Mouse (Mus musculus) gastrocnemius, postnatal 10 days (tissue): Measurements from ENCODE around the gene Fgr. TPM values are rescaled to one million over a fixed set of nuclear protein-coding genes. Genes with fewer than 3 reads are reported as not detected.

ENCODE experiments used
- DNase-seq: peaks from one replicate; pipeline ENCODE4 v3.0.0; 2021; ENCODE audit warnings: mixed read lengths
- total RNA-seq, 2 experiments: library from RNA; stranded (reverse); gene quantifications; 2 replicates each; pipeline ENCODE4 v1.2.3; 2021

Gene Fgr
- total RNA-seq, 2 experiments from 2014 or later, result 0.09 to 0.54 TPM

DNA sequence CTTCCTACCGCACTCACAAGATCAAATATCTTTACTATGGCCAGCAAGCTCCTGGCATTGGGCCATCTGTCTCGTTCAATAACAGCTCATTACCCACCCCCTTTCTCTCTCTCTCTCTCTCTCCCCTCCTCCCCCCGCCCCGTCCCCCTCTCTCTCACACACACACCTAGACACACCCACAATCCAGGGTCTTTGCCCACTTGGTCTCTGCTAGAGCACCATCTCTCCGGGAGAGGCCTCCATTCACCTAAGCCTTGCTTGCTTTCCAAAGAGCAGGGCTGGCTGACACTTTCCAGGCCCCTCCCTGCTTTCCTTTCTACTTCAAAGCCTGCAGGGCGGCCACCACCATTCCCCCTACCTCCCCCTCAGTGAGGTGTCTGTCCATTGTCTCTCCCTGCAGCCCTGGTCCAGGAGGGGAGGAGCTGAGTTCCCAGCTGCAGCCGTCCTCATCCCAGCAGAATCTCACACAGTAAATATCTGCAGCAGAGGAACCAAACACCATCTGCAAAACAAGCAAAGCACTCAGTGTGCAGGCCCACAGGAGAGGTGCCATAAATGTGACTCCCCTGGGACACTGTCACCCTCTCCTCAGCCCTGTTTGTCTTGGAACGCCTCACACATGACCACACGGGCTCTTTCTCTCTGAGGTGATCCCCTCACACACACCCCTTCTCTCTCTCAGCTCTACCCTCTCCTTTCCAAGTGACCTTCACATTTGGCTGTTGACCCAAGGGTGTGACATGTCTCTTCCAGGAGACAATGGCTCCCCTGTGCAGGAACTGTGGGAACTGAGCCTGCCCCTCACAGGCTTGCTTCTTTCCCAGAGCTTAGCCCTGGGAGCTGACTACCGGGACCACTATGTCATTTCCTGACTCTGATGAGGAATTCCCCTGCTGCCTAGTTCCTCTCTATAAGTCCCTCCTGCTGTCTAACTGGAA is 14.9 kb upstream of the Fgr start:
- DNase-seq, result no peak

DNA sequence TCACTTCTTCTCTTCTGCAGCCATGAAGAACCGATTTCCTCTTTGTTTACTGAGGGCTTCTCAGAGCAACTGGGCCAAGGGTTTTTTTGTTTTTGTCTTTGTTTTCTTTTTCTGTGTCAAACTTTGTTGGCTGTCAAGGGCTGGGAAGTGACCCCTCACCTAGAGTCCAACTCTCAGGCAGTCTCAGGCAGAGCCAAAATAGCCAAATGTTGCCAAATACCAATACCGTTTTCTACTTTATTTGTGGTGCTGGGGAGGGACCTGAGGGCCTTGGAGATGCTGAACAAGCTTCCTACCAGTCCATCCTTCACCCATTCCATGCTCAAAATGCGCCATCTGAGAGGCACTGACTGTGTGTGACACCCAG is 14.2 kb upstream of the Fgr start:
- no peak for DNase-seq

DNA sequence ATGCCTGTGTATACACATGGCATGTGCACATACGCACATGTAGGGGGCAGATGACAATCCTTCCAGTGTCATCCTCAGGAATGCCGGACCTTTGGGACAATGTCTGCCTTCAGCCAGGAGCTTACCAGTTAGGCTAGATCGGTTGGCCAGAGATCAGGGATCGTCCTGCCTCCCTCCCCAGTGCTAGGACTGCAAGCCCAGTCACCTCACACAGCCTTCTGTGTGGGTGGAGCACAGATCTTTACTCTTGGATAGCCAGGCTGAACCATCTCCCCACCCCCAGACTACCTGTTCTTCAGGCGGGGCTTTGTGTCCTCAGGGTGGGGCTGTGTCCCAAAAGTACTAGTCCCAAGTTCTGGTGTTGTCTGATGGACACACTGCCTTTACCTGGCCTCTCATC is 13.6 kb upstream of the Fgr start:
- no peak for DNase-seq

DNA sequence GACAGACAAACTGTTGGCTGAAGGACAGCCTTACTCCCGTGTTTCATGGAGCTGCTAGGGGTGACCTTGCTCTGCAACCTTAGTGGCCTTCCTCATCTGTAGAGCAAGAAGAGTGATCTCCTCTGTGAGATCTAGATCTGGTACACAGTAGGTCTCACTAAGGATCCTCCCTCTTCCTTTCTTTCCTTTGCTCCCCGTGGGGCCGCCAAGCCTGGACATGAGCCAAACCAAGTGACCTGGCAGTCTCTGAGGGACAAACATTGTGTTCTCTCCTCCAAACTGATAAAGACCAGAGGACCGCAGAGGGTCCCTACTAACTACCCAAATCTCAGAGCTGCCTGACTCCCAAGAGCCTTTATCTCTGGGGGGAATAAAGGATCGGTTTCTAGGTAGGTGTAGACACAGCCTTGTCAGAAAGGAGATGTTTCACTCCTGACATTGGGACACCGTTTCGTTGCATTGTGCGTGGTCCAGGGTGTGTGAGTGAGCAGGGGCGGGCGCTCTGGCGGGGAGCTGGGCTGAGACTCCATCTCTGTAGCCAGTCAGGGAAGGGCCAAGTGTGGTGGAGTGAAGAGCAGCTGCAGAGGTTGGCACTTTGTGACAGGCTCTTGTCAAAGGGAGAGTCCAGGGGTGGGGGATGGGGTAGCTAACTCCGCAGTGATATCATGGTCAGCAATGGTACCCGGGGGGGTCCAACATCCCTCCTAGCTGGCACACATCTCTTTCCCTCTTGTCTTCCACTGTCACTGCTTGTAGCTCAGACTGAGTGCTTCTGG is 12.8 kb upstream of the Fgr start:
- DNase-seq, result no peak

DNA sequence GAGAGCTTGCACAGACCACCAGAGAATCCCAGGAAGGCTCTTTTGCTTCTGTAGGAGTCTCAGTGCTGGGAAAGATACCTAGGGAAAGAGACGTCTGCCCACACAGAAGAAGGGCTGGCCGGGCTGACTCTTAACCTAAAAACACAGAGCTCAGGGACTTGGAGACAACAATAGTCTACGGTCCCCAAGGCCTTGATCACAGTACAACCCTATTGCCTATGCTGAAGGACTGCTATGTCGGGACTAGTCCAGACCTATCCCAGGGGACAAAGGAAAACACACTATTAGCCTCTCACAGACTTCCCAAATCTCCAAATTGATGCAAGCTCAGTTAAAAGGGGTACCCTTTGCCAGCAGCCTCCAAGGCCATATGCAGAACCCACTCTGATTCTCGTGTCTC is 12.0 kb upstream of the Fgr start:
- DNase-seq, result no peak

DNA sequence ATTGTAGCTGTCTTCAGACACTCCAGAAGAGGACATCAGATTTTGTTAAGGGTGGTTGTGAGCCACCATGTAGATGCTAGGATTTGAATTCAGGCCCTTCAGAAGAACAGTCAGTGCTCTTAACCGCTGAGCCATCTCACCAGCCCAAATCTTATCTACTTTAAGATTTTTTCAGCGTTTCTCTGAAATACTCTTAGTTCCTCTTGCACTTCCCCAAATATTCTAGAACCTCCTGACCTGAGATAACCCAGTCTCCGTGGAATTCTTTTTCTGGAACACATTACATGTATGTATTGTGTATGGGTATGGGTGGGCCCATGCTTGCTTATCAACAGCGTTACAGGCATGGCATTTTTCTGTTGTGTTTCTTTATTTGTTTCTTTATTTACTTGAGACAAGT is 11.3 kb upstream of the Fgr start:
- DNase-seq, result no peak

DNA sequence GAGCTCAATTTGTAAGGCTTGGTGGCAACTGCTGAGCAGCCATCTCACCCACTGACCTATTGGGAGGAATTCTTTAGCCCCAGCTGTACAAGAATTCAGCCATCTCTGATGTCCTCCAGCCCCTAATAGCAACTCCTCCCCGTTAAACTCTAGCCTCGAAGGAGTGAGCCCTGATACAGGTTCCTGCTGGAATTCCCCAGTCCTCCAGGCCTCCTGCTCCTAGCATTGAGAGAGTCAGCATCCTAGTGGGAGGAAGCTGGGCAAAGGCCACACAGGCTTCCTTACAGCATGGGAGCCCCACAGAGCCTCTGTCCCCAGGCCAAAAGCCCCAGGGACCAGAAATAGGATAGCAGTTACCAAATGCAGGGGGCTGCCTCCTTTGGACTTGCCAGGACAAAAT is 10.5 kb upstream of the Fgr start:
- no peak for DNase-seq

DNA sequence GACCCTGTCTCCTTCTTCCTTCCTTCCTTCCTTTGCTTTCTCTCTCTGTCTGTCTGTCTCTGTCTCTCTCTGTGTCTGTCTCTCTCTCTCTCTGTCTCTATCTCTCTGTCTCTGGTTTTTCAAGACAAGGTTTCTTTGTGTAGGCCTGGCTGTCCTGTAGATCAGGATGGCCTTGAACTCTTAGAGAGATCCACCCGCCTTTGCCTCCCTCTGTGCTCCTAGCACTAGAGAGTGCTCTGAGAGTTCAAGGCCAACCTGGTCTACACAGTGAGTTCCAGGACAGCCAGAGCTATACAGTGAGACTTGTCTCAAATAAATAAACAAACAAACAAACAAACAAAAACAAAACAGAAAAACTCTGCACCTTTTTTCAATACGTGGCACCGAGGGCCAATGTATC is 9.8 kb upstream of the Fgr start:
- no peak for DNase-seq

DNA sequence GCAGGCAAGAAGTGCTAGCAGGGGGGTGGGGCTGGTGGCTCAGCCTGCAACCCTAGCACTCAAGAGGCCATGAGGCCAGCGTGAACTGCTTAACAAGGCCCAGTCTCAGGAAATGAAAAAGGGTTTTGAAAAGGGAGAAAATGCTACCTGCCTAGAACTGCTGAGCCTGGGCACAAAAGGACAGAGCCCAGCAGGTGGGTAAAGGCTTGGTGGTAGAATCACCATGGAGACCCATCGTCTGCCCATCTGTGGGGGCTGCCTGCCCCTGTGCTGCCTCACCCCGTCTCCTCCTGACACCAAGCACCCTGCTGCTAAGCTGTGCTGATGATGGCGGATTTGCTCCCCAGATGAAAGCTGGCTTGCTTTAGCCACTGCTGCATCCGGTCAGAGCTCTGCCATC is 9.4 kb upstream of the Fgr start:
- DNase-seq, result no peak

DNA sequence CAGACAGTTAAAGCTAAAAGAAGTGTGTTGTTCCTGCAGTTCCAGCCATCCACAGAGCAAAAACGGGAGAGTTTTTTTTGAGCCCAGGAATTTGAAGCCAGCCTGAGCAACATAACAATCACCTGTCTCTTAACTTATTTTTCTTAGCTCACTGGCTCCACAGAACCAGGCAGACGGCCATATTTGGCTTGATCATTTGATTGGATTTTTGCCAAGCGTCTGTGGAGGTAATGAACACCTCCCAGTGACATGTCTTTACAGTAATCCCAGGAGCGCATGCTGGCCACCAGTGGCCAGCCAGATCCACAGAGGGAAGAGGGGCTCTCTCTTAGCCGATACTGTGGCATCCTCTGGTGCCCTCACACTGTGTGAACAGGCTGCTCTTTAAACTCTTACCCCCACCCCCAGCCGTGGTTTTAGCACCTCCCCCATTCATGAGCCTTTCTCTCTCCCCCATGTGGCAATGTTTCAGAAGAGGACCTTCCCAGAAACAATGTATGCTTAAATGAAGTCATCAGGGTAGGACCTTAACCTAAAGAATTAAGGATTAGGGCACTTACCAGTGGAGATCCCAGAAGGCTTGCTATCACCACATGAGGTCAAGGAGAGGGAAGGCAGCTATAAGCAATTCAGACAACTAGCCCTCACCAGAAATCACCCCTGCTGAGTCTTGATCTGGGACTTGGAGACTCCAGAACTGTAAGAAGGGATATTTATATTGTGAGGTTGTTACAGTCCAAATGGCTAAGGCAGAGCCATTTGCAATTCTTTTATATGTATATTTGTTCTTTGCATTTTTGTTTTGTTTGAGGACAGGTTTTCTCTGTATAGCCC is 5.6 kb upstream of the Fgr start:
- no peak for DNase-seq

DNA sequence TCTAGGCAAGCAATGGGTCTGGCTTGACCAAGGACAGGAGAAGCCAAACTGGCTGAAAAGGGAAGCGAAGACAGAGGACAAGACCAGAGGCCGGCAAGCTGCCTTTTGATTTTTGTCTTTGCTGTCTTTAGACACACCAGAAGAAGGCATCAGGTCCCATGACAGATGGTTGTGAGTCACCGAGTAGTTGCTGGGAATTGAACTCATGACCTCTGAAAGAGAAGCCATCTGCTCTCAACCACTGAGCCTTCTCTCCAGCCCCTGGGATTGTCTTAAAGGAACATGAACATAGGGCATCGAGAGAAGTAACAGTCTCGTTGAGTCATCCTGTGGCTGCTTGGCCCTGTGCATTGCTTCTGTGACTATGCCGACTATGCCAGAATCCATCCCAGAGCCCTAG is 2.3 kb upstream of the Fgr start:
- DNase-seq, result no peak

DNA sequence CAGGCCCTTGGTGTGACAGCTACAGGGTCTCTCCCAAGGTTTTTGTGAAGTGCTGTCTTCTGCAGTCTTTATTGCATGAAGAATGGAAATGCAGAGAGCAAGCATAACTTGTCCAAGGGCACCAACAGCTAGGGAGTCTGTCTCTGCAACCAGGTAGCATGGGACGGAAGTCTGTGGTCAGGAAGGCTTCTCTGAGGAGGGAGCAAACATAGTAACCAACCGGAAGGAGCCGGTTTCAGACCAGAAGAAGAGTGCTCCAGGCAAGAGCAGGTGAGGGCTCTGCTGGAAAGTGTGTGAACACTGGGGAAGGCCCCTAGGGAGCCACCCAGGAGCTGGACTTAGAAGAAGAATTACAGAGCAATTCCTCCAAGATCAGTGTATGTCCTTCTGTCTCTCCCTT is 1.8 kb upstream of the Fgr start:
- DNase-seq, result no peak

DNA sequence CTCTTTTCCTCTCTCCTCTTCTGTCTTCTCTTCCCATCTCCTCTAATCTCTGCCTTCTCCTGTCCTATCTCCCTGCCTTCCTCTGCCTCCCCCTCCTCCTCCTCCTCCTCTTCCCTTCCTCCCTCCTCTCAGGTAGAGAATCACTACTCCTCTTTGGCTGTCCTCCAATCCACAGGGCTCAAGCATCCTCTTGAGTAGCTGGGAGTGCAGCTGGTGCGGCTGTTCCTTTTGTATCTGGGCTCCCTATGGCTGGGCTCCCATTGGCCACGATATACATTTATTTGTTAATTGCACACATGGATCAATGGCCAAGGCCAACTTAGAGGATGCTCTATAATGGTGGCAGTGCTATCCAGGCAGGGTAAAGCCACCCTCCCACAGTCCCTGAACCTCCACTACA is 1.3 kb upstream of the Fgr start:
- no peak for DNase-seq

DNA sequence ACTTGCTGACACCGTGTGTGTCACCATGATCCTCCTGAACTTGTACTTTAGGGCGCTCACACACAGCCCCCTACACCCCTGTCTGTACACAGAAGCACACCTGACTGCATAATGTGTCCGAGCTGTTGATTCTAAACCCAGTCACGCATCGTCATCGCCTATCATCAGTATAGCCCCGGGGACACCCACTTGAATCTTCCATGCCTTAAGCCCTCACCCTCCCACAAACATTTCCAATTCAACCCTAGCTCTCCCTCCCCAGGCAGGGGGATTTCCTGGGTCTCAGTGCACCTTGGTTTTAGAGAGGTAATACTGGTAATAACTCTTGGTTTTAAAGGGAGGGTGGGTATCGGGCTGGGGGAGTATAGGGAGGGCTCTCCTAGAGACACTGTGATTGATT is 709 bp upstream of the Fgr start:
- no peak for DNase-seq

DNA sequence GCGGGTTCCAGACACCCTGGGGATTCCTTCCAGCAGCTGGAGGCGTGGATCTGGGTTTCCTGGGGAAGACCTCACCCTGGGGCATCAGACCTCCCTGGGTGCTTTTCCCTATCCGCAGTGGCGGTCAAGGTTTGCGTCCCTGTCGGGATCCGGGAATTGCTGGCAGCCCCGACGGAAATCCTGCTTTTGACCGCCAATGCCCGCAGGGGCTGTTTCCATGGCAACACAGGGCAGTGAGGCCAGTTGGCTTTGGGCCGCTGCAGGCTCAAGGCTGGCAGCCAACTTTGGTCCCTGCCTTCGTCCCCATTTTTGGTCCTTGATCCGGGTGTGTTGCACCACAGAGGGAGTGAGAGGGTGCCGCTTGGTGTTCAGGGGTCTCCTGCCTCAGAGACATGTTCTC is 1.0 kb downstream of the Fgr start:
- peak; percentile 61 for DNase-seq

DNA sequence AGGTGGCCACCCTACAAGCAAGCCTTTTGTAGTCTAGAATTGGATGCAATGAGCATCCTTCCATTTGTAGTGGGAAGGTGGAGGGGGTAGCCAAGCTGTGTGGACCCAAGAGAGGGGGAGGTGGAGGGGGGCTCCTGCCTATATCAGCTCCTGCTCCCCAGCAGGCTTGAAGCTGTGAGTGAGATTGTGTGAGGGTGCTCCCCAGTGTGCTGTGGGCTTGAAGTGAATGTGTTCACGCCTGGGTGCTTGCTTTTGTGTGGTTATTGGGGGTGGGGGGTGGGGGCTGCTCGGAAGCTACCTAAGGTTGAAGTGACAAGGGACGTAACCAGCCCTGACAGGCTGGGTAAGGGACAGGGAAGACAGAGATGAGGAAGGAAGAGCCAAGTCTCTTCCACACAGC is 1.9 kb downstream of the Fgr start:
- DNase-seq, result no peak

DNA sequence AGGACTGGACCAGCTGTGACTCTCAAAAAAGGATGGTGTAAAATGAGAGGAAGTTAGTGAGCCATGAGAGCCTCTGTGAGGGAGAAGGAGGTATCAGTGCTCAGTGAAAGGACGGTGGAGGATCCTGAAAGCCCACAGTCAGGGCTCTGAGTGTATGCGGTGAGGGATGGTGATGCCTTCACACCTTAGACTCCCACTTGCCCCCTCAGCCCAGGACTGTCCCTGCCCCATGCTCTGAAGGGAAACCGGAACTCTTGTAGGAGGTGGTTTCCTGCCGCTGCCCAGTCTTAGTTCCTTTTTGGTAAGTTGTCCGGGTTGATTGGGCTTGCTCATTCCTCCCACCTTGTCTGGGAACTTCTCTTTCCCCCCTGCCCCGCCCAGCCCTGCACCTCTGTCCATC is 2.8 kb downstream of the Fgr start:
- no peak for DNase-seq

DNA sequence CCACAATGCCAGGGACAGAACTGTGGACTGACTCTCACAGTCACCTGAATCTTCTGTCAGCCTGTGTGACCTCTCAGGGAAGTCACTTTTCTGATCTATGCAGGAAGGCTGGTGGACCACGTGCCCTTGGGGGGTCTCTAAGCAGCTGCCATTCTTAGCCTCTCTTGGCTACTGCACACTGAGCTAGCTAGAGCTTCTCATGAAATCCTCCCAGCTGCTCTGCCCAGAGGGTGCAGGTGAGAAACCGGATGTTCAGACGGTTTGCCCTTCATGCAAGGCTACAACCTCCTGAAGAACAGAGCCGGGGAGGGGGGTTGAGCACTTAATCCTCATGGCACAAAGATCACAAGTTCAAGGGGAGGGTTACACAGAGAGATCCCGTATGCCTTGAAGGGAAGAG is 3.7 kb downstream of the Fgr start:
- no peak for DNase-seq

DNA sequence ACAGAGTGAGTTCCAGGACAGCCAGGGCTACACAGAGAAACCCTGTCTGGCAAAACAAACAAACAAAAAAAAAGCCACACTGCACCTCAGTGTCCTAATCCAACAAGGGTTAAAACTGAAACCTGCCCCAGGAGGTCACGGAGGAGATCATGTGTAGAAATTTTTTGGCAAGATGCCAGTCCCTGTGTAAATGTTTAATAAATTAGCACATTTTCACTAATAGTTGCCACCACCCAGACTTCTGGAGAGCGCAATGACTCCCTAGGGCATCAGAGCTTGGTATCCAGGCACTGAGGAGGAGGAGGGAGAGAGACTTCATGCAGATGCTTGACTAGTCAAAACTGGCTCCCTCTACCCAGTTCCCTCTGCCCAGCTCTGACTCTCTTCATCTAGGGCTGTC is 5.3 kb downstream of the Fgr start:
- DNase-seq, result no peak

DNA sequence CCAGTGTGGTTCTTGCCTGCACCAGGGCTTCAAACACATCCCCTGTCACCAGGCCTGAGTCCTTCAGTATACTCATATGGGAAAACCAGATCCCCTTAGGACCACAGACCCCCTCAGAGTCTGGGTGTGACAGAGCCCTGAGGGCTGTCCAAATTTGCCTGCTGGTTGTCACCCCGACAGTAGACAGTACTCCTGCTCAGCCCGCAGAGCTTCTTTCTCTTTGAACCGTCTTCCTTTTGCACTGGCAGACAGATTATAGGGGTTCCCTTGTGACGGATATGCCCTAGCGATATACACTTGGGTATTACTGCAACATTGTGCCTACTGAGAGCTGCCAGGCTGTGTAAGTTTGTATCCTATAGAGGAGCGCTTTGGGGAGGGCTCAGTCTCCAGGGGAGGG is 7.7 kb downstream of the Fgr start:
- no peak for DNase-seq

DNA sequence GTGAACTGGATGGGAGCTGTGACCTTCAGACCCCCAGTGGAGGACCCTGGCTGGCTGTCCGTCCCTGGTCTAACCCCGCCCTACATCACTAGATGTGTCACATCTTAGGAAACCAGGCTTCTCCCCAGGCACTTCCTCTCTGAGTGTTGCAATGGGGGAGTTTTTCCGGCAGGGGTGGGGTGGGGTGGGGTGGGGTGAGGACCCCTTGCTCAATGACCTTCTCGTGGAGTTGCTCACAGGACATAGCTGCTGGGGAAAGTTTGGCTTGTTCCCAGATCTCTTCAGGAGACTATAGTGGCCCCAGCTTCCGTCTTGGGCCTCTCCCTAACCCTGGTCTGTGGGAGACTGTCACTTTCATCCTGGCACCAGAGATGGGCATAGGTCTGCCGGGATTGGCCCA is 9.1 kb downstream of the Fgr start:
- DNase-seq, result no peak

DNA sequence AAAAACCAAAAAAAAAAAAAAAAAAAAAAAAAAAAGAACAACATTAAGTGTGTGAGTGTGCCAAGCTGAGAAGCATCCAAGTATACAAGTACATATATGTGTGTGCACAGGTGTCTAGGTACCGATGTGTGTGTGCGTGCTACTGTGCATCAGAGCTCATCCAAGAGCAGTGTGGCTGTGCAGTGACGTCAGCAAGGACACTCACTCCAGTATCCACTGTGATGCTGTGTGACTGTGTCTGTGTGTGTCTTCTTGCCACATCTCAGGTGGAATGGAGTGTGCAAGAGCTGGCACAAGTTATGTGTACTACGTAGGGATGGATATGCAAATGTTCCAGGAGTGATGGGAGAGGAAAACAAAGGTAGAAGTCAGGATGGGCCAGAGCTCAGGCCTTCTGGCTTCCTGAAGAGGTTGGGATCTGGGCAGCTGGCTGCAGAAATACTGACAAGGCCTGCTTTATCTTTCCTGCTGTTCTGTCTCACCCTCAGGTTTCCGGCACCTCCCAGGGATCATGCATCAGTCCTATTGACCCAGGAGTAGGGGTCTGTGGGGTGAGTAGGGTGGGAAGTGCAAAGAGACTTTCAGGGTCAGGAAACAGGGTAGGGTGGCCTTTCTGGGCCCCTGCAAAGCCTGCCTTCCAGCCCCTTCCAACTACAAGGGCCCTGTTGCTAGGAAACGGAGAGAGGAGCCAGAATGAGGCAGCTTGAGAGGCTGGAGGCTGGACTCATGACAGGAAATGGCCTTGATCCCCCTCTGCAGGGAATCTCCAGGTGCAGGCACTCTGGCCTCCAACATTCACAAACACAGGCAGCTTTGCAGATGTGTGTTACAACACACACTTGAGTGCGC is 10.0 kb downstream of the Fgr start:
- DNase-seq, result no peak
